Mouse (Mus musculus): ENCODE measurements around the gene Hoxa2.

DNA sequence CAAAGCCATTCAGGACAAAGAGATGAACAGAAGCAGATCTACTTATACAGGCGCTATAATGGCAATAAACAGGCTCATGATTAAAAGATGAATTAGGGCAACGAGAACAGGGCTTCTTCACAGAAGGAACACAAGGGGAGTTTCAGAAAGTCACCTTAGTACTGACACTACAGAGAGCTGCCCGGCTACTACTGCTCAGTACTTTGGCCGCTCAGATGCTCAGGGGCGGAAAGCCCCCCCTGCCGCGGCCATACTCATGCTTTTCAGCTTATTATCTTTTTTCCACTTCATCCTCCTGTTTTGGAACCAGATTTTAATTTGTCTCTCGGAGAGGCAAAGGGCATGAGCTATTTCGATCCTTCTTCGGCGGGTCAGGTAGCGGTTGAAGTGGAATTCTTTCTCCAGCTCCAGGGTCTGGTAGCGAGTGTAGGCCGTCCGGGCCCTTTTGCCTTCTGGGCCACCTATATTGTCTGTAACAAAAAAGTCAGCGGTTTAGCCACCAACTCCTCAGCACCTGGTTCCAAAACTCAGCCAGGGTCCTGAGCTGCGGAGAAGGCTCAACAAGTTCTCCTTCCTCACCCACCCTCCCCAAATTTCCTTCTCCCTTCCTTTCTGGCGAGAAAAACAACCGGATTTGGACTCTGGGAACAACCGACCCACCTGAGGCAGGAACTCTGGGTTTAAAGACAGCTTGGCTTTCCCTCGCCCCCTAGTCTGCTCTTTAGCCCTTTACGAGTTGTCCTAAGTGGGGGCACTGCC is 37.9 kb upstream of the Hoxa2 start:
- TF ChIP-seq CTCF (IDR thresholded peaks at IDR 0.05; ENCODE audit: low read depth, low read length) (no peak), POLR2A (IDR thresholded peaks at IDR 0.05; ENCODE audit: borderline replicate concordance, low read depth, low read length) (no peak)

Data from bone marrow macrophage, adult 2 months (primary cell).